Mouse (Mus musculus): Measurements from ENCODE around the gene Coro6. TPM values are rescaled to one million over a fixed set of nuclear protein-coding genes. Genes with fewer than 3 reads are reported as not detected.

Coro6 gene
- polyA plus RNA-seq, 1 experiment from 2014 or later = 0.16 TPM

Other genes with a start within 250 kb of the Coro6 start
- 9.0 and 10.1 TPM in 2 replicates for gene Ssh2, start 246.1 kb upstream of the Coro6 start, polyA plus RNA-seq (2016; fragmentation: Nextera tagmentation; extraction: Ambion mirVana)
- 11.1 and 16.7 TPM in 2 replicates for gene Ankrd13b, start 27.3 kb downstream of the Coro6 start, polyA plus RNA-seq (2016; fragmentation: Nextera tagmentation; extraction: Ambion mirVana)
- 14.2 and 14.8 TPM in 2 replicates for gene Git1, start 31.2 kb downstream of the Coro6 start, polyA plus RNA-seq (2016; fragmentation: Nextera tagmentation; extraction: Ambion mirVana)
- 5.3 and 9.1 TPM in 2 replicates for gene Abhd15, start 52.7 kb downstream of the Coro6 start, polyA plus RNA-seq (2016; fragmentation: Nextera tagmentation; extraction: Ambion mirVana)
- gene Trp53i13, start 53.6 kb downstream of the Coro6 start, polyA plus RNA-seq (2016; fragmentation: Nextera tagmentation; extraction: Ambion mirVana) = 32.4 and 41.6 TPM in 2 replicates
- gene Gm10392, start 56.8 kb downstream of the Coro6 start, polyA plus RNA-seq (2016; fragmentation: Nextera tagmentation; extraction: Ambion mirVana) = 0.12 and 0.21 TPM in 2 replicates
- gene Taok1, start 145.4 kb downstream of the Coro6 start, polyA plus RNA-seq (2016; fragmentation: Nextera tagmentation; extraction: Ambion mirVana) = 11.9 and 13.6 TPM in 2 replicates
- gene Nufip2, start 223.7 kb downstream of the Coro6 start, polyA plus RNA-seq (2016; fragmentation: Nextera tagmentation; extraction: Ambion mirVana) = 3.6 and 3.7 TPM in 2 replicates

All from hindbrain, embryonic 10.5 days (tissue).